Mouse (Mus musculus) gastrocnemius, adult 8-10 months (tissue): ENCODE results near the gene Ghrhr. TPM values are rescaled to one million over a fixed set of nuclear protein-coding genes. Genes with fewer than 3 reads are reported as not detected.

Source experiments
- DNase-seq, 2 experiments: peaks; one replicate each; pipeline ENCODE4 v3.0.0; 2022; ENCODE audit warnings: low spot score in 2 of 2
- total RNA-seq, 4 experiments: library from RNA; stranded (reverse); gene quantifications; 2 replicates each; pipeline ENCODE4 v1.2.4; 2022

The Ghrhr gene
- total RNA-seq, 4 experiments from 2014 or later: not detected

DNA sequence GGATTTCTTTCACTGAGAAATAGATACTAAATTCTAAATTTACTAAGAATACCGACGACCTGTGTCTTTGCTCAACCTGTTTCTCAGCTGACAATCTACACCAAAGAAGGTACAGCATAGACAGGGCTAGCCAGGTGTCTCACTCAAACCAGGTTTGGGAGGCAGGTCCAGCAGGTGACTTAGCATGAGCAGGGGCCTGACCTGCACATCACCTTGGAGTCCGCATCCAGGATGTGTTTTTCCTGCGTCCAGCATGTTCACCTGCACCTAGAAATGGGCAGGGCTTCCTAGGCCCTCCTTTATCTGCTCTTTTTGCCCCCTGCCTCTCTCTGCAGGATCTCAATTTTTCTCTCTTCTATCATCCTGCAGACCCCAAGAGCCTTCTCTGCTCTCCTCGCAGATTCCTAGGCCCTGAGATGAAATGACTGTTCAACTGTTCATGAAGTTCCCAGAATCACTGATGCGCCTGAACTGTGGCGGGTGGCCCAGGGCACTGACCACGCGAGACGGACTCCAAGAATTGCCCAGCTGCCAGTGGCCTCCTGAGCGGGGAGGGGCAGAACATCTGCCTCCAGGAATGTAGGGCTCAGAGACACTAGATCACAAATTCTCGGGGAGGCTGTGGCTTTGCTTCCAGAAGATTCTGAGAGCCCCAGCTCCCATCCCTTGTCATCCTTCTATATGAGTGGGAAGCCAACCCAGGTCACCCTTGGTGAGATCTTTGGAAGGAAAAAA lies 22.2 kb upstream of the Ghrhr start:
- no peak for DNase-seq

DNA sequence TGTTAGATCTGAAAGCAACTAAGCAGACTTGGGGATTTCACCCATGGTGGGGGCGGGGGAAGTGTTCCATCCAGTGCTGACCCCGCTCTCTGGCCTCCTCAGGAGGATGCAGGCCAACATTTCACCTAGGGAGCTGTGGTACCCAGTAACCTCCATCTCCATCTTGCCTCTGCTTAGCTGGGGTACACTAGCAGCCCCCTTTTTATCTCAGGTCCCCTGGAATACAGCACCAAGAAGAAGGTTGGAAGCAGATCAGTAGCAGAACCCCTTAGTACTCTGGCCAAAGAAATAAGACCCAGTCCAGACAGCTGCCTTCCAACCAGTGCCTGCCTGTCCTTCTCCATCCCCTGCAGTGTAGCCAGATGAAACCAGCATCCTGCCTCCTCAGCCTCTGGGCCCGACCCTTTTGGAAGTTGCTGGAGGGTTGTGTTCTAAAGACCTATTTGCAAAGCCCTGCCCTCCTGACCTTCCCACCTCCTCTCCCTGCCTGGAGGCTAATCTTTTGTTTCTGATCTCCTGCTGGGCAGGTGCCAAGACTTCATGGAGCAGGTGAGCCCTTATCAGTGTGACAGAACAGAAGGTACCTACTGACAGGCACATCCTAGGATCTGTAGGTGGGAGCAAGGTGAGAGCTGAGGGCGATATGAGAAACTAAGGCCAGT lies 21.5 kb upstream of the Ghrhr start:
- DNase-seq: no peak

DNA sequence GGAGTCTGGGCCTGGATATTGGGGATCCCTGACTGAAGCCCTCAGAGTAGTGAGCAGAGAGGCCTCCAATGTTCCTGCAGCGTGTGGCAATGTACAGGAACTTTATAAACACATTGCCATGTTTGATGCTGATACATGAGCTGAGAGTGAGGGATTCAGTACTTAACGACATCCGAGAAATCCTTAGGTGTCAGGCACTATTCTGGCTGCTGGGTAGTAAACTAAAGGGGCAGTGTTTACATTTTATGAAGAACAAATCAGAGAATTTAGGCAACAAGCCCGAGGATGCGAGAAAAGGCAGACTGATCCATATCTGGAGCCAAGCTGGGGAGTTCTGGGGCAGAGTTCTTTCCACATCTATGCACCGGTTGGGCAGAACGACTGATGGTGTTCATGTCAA lies 20.5 kb upstream of the Ghrhr start:
- DNase-seq: no peak

DNA sequence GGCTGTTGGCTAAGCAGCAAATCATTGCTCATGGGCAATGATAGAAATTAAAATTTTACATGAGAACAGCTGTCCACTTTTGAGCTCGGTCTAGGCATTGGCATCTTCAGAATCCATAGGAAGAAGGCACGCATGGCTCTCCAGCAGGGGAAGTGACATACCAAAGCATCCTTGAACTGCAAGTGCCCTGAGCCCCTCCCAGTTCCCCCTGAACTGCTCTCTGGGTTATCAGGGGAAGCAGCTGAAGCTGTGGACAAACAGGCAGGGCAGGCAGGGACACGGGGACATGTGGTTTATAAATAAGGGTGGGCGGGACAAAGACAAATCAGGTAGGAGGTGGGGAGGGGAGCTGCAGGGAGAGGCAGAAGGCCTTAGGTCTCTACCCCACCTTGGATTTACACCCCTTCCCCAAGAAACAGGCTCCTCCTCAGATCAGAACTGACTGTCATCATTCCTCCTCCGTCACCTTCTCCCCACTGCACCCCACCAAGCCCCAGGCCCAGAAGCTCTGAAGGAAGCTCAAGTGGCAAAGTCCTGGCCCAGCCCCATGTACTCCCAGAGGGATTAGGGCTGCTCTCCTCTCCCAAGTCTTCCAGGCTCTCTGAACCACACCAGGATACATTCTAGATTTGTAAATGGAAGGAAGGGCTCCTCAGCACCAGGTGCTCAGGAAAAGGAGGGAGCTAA lies 19.9 kb upstream of the Ghrhr start:
- DNase-seq: no peak

DNA sequence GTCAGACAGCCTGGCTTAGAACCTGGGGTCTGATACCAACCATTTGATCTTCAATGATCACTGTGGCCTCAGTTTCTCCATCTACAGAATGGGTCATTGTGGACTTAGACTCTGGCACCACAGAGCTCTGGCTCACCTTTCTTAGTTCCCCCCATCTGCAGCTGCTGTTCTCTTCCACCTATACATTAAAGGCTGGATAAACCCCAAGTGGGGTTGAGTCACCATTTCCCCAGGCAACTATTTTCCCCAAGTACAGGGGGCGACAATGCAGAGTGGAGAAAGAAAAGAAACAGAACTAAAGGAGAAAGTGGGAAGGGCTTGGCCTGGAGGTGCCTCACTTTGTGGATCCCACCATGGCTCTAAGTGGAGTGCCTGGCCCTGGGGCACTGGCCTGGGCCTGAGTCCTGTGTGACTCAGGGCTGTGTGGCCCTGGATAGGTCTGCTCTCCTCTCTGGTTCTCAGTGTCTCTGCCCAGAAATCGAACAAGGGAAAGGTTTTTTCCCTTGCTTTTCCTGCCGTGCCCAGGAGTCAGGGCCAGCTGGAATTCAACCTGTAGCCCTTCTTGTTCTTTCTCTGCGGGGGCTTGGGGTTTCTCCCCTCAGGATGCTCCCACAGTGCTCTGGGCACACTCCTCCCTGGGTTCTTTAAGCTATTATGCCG lies 19.0 kb upstream of the Ghrhr start:
- no peak for DNase-seq

DNA sequence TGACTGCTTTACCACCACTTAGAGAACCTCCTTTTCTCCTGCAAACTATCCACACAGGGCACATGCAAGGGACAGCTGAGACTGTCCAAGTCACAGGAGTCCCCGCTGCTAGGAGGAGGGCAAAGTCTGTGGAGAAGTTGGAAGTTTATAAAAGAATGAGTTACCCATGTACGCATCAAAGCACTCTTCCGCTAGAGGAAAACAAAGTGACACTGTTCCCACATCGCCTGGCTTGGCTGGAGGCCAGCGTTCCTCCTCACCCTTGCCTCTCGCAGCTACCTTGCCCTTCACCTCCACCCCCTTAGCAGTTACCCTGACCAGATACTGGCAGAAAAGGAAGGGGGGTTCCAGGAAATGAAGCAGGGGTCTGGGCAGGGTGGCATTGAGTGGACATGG lies 18.5 kb upstream of the Ghrhr start:
- no peak for DNase-seq

DNA sequence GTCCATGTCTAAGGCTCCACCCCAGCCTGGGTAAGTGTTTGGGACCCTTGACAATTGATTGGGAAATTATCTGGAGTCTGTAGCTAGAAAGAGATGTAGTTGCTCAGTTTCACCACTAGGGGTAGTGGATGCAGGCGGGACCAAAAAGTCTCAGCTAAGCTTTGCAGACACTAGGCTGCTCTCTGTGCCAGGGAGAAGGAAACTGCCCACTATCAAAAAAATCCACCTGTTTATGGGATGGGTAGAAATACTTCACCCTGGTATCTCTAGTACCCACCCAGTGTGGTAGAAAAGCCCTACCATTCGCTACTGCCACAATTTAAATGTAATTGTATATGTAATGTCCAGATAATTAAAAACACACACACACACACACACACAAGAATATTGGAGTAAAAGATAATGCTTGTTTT lies 17.4 kb upstream of the Ghrhr start:
- DNase-seq: no peak

DNA sequence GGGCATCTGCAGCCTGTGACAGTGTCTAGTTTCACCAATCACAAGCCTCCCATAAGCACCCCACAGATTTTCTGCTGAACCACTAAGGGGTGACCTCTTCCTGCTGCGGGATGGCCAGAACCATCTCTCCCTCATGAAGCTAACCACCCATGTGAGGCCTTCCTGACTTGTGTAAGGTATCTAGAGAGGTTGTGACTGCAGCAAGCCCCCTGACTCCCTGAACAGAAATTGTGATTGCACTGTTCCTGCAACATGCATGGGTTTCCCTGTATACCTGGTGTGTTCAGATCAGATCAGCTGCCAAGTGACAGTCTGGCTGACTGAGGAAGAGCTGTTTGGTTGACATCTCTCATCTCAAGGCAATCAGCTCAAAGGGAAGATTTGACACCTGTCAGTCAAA lies 13.4 kb upstream of the Ghrhr start:
- no peak for DNase-seq

DNA sequence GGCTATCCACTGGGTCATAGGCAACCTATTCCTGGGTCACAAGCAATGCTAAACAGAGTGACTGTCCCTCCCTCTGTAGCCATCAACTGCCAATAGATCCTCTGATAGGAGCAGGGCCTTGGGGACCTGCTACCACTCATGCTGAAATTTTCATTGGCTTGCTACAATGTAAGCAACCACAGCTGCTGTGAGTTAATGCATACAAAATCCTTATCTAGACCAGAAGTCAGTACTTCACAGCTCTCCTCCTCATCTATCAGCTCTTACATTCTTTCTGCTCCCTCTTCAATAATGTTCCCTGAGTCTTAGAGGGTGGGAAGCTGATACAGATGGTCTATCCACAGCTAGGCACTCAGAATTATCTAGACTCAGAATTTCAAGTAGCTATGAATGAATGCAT lies 9.0 kb upstream of the Ghrhr start:
- no peak for DNase-seq

DNA sequence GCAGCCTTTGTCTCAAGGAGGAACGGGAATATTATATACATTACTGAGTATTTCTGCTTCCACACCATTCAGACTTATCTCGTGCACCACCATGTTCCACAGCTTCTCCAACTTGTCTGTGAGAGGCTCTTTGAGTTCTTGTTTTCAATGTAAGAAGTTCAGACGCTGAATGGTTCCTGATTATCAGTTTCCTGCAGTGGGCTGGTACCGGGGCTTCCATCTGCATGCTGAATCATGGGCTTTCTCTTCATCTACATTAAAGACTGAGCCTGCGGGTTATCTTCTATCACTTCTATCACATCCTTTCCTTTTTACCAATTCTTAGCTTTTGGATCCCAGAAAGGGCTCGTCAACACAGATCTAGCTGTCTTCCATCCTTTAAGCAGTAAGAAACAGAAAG lies 5.3 kb upstream of the Ghrhr start:
- no peak for DNase-seq

DNA sequence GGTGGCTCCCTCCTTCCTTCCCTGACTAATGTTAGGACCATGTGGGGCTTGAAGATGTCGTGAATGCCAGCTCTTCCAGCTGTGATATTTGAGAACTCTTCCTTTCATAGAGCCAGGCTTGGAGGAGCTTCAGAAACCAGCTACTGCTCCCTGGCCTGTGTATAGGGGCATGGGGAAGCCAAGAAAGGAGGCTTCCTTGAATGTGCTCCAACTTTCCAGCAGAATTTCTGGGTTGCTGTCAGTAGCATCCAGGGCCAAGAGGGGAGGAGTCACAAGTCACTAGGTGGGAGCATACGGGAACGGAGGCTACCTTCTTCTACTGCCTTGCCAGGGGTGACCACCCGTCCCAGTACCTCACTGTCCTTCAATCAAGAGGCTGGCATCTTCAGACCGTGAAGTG lies 416 bp downstream of the Ghrhr start:
- DNase-seq: no peak

DNA sequence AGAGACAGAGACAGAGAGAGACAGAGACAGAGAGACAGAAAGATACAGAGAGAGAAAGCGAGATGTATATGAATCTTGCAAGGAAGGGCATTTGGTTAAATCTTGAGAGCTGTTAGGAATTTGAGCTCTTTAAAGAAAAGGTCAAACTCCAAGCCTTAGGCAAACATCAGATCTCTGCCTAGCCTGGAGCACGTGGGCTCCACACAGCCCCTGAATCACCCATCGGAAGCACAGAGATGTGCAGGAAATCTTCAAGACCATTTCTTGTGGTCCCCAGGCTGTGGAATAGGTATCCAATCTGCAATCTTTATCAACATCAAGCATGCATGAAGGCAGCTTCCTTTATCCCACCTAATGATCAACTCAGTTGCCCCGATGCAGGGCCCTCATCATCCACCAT lies 1.4 kb downstream of the Ghrhr start:
- DNase-seq: no peak

DNA sequence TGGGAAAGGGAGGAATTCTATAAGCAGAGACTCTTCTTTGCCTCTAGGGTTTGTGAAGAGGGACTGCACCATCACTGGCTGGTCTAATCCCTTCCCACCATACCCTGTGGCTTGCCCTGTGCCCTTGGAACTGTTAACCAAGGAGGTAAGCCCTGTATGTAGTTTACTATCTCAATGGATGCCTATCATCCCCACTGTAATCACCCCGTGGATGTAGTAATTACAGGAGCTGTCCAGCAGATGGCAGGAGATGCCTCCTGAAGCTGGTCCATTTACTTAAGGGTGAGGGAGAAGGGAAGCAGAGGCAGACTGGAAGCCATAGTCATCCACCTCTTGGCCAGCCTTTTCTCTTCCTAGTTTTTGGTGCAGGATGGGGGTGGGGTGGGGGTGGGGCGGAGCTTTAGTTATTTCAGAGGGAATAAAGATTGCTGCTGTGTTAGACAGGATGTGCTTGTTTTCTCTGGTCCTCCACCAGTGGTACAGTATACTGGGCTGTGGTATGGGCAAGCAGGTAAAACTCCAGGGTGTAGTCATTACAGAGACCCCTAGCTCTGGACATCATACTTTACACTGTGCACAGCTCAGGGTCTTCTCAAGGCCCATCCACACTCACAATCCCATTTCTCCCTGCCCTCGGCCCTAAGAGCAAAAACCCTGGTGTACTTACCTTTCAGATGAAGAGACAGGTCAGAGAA lies 3.7 kb downstream of the Ghrhr start:
- DNase-seq: no peak

DNA sequence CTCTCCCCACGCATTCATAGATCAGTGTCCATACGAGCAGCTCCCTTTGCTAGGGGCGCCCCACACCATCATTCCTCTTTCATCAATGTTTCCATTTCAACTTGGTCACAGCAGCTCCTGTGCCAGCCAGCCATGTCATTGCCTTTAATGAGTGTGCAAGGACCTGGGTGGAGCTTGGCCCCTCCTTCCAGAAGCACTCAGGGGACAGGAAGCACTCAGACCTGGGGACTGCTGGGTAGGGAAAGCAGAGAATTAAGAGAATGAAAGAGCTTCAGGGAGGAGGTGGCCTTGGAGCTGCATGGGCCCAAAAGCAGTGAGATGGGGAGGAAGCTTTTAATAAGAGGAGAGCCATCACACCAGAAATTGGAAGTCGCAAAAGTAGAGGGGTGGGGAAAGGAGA lies 5.9 kb downstream of the Ghrhr start:
- DNase-seq: no peak

DNA sequence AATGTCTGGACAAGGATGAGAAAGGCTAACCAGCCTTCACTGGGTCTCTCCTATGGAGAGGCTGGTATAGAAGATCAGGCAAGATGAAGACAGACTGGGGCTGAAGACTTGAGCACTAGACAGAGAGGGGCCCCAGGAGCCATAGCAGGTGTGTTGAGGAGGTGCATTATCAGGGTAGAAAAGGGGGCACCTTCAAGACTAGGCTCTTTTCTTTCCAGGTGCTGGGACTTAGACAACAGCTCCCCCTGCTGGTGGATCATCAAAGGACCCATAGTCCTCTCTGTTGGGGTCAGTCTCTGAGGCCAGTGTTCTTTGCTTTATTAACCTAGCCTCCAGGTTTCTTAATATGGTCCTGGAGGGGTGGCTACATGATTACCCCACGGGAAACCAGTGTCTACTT lies 7.8 kb downstream of the Ghrhr start:
- peak; percentile 36 to 38 for DNase-seq

DNA sequence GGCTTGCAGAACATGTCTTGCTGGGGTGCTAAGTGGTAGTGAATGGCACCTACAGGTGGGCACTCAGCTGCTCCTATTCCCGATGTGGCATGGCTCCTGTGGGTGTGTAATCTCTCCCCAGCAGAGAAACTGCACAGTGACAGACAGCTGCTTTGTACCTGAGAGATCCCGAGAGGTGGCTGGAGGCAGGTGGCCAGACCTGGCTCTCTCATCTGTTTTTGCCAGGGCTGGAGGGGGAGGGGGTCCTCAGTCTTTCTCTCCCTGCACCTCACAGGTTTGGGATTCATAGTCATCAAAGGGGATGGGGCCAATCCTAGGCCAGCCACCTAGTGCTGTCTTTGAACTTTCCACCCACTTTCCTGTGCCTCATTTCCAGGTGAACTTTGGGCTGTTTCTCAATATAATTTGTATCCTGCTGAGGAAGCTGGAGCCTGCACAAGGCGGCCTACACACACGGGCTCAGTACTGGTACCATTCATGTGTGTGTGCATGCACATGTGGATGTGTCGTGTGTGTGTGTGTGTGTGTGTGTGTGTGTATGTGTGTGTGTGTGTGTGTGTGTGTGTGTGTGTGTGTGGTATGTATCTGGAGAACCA lies 8.4 kb downstream of the Ghrhr start:
- DNase-seq: no peak

DNA sequence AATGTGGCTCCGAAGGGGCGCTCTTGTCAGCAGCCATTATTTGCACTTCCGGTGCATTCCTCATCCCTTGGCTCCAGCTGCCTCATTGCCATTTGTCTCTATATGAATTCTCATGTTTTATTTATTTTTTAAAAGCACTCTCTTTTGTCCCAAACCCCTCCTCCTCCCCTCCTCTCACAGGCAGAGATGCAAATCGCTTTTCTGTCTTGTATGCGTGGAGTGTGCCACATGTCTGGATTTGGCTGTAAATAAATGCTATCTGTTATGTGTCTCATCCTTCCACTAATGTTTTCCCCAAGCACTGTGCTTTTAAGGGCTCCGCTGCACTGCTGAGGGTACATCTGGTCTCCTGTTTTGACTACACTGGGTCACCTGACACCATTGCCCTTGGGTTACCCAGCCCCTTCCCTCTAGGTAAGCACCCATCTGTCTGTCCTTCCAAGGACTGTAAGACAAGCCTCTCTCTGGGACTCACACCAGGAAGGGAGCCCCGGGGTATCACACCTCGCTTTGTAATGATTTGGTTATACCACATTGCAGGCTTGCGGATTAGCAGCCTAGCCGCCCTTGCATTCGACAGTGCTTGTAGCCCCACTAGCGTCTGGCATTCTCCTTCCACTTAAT lies 12.6 kb downstream of the Ghrhr start:
- no peak for DNase-seq

DNA sequence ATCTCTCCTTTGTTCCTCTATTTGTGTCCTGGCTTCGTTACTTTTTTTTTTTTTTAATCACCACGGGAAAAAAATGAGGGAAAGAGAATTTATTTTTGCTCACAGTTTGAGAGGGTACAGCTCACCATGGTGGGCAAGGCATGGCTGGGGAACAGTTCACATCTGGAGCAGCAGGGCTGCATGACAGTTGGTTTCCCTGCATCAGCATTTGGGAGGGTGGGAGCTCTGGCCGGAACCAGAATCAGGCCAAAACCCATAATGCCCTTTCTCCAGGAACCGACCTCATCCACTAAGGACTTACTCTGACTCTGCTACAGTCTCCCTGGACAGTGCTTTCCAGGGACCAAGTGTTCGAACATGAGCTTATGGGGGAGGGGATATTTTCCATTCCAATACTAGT lies 13.2 kb downstream of the Ghrhr start:
- DNase-seq: no peak

DNA sequence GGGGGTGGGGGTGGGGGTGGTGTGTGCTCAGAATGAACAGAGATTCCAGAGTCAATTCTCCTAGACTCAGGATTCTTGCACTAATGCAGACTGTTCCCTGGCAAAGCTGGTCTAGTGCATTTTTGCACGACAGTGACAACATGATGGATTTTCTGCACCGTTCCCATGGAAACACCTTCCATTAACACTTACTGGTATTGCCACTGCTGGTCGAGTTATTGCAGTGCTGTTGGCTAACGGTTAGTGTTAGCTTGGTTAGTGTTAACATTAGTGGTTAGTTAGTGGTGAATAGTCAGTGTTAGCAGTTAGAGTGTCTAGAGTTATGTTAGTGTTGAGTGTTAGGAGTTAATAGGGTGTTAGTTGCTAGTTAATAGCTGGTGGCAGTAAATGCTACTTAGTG lies 15.7 kb downstream of the Ghrhr start:
- DNase-seq: no peak

DNA sequence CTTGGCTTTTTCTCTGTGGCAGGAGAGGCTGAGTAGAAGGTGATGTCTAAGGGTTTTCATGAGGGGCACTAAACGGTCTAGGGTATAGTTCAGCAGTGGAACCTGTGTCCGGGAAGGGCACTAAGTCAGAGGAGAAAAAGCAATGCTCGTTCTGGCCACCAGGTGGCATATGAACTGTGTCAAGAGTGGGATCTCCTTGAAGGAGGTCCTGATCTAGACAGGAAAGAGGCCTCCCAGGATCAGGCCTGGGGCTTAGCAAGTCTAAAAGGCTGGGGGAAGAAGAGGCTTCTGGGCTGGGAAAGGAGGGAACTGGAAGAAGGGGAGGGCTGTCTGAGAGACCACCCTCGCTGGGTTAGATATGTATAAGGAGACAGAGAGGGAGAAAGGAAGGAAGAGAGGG lies 16.4 kb downstream of the Ghrhr start:
- DNase-seq: peak; percentile 54 to 56

DNA sequence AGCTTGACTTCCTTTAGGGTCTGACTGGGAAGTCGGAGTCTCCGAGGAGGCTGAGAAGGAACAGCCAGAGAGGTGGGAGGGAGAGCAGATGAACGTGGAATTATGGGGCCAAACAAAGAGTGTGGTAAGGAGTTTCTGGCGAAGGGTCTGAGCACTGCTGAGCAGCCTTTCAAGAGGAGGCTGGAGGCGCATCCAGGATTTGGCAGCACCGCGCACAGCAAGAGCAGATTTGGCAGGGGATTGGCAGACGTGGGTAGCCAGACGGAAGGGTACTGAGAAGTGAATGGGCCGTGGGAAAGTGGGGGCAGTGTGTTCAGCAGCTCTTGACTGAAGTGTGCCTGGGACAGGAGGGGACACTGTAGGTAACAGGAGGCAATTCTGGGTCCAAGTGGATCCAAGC lies 18.8 kb downstream of the Ghrhr start:
- no peak for DNase-seq
